Mouse (Mus musculus) stomach, postnatal 0 days (tissue): ENCODE measurements around the gene Vmn2r-ps159.
"Not testable (repeated sequence)": the region's sequence is repeated elsewhere in the genome, so short reads cannot be mapped to it uniquely, and the experiment has no call there.

Source experiments
- CTCF ChIP-seq: IDR thresholded peaks from 2 replicates; pipeline ENCODE4 v1.5.1; 2016; ENCODE audit warnings: antibody characterized with exemption, low read depth, mild to moderate bottlenecking, moderate library complexity
- EP300 ChIP-seq: optimal IDR thresholded peaks from 2 replicates; pipeline ENCODE3; 2016; ENCODE audit warnings: antibody characterized with exemption

GRCm38 (mm10) chr4:156341601-156342504 lies 10.9 kb downstream of the Vmn2r-ps159 start:
- not testable (repeated sequence) for TF ChIP-seq CTCF, EP300
